Mouse (Mus musculus) heart, postnatal 36 days (tissue): Measurements from ENCODE around the gene Trpm4. TPM values are rescaled to one million over a fixed set of nuclear protein-coding genes. Genes with fewer than 3 reads are reported as not detected.

ENCODE experiments used
- DNase-seq, 2 experiments: peaks; one replicate each; pipeline ENCODE4 v3.0.0; 2021 to 2022
- intact Hi-C: fragments of 180-260 bp; cut with DNase I; formaldehyde crosslinking; loops from one replicate; pipeline ENCODE4 v1.15.1; 2025
- total RNA-seq, 2 experiments: library from RNA; stranded (reverse); gene quantifications; 2 replicates each; pipeline ENCODE4 v1.2.3; 2021

Trpm4 gene
- total RNA-seq, 2 experiments from 2014 or later, result 24.6 to 27.4 TPM

DNA sequence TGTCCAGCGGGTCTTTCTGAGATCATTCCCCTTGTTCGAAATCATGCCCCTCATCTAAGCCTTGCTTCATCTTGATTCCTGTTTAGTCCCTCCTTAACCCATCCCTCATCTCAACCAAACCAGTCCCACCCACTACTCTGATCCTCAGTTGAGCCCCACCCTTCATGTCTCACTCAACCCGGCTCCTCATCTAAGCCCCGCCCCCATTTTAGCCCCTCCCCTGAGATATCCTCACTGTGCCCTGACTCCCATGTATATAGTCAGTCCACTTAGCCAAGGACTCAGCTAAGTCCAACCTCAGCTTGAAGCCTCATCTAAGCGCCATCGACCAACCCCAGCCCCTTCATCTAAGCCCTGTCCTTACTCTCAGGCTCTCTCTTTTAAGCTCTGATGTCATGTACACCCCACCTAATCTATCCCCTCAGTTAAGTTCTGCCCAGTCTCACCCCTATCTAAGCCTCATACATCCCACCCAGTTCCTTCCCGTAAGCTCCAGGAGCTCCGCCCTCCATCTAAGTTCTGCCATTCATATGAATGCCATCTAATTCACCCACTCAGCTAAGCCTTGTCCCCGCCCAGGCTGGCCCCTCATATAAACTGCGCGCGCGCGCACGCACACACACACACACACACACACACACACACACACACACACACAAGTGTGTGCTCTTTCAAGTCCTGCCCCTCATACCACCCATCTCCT, 21.9 kb upstream of the Trpm4 start:
- no peak for DNase-seq
- intact Hi-C loops, result no loop called here

DNA sequence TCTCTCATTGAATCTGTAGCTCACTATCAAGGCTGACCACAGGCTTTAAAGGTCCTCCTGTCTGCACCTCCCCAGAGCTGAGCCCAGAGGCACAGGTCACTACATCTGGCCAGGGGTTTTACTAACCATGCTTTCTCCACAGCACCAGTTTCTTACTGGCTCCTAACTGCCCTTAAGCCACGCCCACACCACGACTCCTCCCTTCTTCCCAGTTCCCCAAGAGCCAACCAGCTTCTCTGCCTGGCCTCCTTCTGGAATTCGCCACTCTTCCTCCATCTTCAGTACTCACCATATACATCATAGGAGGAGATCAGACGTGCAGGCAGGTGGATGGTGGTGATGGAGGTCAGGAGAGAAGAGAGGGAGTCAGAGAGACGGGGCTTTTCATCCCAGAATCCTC, 19.5 kb upstream of the Trpm4 start:
- DNase-seq, result no peak

DNA sequence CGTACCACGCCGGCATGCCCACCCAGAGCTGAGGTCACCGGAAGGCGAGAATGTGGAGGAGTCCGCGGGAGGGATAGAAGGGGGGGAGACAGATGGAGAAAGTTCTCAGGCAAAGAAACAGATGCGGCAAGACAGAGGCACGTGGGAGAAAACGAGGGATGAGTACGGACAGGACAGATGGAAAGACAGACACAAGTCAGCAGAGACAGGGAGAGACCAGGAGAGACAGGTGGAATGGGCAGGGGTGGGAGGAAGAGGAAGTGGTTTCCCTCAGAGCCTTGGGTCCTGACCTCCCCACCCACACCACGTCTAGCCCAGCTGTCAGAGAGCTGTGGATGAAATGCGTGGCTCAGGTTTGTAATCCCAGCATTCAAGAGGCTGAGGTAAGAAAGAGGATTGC, 13.3 kb upstream of the Trpm4 start:
- no peak for DNase-seq
- intact Hi-C loops, result no loop called here

More for the DNA sequence above, 19.5 kb upstream of the Trpm4 start:
- intact Hi-C loops, result no loop called here

DNA sequence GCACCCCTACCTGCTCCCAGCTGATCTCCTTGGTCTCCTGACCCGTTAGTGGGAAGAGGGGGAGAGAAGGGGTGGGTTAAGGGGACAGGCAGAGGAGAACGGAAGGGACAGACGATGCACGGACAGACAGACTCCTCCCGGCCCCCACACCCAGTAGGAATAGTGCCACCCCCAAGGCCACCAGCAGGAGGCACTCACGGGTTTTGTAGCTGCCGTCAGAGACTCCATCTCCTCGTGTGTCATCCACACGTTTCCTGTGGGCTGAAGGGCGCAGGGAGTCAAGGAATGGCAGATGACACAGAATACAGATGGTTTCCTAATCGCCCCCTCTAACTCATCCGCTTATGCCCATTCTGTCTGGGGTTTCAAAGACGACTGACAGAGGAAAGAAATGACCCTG, 10.0 kb upstream of the Trpm4 start:
- DNase-seq, result no peak
- intact Hi-C loops, result no loop called here

DNA sequence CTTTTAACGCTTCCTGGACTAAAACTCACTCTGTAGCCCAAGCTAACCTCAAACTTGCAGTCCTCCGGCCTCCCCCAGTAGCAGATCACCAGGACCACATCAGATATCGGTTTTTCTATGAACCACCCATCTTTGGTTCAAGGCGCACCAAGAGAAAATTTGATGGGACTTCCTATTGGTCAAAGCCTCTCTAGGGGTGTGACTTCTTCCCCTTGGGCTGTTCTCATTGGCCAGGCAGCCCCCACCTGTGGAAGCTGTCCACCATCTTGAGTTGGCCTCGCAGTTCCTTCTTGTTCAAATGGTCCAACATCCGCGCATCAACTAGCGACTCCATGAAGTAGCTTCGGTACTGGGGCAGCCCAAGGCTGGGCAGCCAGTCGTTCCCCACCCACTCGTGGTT, 8.5 kb upstream of the Trpm4 start:
- intact Hi-C loops, result no loop called here
- no peak for DNase-seq

DNA sequence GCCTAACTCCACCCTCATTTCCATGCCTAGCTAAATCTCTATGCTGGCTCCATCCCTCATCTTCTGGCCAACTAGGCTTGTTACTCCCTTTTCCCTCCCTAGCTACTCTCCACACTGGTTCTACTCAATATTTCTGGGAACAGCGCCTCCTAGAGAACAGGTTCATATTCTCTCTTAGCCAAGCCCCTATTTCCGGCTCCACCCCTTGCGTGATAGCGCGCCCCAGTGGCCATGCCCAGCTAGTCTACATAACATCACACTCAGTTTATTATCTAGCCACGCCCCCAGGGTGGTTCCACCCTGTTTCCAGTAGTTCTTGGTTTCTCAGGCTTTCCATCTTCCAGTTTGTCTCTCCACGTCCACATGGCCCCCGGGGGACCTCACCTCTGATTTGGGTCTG, 7.7 kb upstream of the Trpm4 start:
- intact Hi-C loops, result loop anchor here (2.0 kb wide), 1 partner anchor 33 kb away; no protein-coding TSS in a partner anchor
- DNase-seq, result peak; percentile 64 to 70

DNA sequence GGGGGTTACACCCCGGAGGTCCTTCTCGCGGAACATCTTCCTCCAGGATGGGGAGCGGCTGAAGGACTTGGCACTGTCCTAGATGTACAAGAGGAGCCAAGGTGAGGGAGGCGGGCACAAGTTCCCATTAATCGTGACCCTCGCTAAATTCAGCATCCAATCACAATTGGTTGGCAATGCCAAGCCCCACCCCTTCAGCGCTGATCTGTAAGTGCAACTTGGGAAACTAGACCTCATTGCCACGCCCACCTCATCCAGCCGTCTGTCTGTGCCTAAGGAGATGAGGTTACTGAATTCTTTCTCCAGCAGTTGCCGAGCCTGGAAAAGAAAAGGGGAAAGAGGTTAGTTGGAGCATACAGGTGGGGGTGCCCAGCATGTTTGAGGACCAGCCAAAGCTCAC, 7.1 kb upstream of the Trpm4 start:
- DNase-seq, result peak; percentile 34 to 35
- intact Hi-C loops, result loop anchor here (2.0 kb wide), 1 partner anchor 32 kb away; no protein-coding TSS in a partner anchor

DNA sequence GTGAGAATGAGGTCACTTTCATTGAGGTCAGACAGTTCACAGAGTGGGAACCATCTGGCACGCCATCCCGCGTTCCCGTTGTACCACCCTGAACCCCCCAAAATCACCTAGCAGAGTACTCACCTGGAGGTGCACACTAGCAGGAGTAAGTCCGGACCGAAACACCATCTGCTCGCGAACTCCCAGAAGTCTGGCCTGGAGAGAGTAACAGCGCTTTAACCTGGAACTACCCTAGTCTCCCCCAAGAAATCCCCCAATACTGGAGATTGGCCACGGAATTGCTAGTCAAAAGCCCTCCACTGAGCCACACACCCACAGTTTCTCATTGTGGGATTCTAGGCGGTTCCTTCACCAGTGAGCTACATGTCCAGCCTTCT, 6.5 kb upstream of the Trpm4 start:
- peak in 1 of 2 experiments; percentile 10 for DNase-seq
- intact Hi-C loops, result loop anchor here (2.0 kb wide), 1 partner anchor 31 kb away; no protein-coding TSS in a partner anchor

DNA sequence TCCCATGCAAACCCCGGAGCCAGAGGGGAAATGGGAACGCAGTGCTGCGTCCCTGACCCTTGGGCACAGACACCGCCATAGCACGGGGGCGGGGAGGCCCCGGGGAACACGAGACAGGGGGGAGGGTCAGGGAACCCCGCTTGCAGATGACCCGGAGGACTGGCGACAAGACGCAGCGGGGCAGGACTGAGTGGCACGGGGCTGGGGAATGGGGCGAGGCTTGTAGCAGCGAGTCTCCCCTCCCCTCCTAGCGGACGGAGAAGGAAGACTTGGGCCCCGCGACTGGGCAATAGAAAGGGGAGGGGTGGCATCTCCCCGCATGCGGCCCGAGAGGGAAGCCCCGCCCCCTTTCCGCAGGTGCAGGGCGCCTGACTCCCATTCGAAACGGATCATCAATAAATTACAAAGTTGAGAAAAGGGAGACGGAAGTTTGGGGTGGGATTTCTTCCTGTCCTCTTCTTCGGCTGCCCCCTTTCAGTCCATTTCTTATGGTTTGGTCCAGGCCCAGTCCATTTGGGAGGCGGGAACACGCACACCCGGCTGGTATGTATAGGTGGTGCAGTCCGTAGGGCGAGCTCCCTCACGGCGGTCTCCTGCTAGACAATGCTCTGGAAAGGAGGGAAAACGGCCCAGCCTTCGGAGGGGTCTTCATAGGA, 6.0 kb upstream of the Trpm4 start:
- DNase-seq, result peak; percentile 61 to 73
- intact Hi-C loops, result loop anchor here (2.0 kb wide), 1 partner anchor 31 kb away; no protein-coding TSS in a partner anchor

DNA sequence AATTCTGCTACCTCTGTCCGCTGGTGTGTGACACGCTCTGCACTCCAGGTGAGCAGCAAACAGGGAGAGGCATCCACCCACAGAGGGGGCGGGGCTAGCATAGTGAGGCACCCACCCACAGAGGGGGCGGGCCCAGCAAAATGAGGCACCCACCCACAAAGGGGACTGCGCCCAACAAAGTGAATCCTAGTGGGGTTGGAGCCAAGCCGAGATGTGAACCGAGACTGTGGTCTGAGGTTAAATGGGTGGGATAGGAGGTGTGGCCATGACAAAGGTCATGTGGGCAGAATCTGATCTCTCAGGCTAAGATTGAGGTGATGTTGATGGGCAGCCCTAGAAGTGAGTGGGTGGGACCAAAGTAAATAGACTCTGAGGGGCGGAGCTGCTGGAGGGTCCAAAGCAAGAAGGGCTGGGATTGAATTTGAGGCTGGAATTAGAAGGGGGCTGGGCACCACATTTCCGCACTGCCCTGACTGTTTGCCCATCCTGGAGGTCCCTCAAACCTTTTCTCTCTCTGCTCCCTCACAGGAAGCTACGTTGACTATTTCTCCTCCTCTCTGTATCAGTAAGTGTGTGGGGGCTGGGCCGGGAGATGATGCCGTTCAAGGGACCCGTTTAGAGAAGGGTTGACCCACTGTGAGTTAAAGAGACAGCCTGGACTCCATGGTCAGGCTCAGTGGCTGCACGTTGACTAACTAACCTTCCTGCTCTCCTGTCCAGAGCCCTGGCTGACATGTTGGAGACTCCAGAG, 4.8 kb upstream of the Trpm4 start:
- intact Hi-C loops, result no loop called here
- DNase-seq, result no peak

DNA sequence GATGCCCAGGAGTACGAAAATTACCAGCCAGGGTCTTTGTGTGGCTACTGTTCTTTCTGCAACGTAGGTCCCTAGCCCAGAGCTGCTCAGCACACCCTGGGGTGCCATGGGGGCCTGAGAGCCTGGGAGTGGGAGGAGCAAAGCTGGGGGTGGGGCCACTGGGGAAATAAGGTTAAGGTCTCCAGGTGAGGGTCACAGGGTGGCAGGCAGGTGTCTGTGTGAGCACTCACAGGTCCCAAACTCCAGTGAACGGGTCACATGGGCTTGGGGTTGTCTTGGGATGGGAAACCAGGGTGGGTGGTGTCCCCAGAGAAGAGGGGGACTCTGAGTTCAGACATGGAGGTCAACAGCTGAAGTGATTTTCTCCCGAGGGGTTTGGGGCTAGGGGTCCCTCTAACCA, 3.9 kb upstream of the Trpm4 start:
- no peak for DNase-seq

DNA sequence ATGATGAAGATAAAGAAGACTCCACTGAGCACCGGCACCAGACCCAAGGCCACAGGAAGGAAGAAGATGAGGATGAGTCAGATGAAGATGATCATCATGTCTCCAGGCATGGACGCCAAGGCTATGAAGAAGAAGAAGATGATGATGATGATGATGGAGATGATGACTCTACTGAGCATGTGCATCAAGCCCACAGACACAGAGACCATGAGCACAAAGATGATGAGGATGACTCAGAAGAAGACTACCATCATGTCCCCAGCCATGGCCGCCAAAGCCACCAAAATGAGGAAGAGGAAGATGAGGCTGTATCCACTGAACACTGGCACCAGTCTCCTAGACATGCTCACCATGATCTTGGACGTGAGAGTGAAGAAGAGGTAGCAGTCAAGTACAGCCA, 2.7 kb upstream of the Trpm4 start:
- DNase-seq, result no peak
- intact Hi-C loops, result no loop called here

More for the DNA sequence above, 3.9 kb upstream of the Trpm4 start:
- intact Hi-C loops, result no loop called here

DNA sequence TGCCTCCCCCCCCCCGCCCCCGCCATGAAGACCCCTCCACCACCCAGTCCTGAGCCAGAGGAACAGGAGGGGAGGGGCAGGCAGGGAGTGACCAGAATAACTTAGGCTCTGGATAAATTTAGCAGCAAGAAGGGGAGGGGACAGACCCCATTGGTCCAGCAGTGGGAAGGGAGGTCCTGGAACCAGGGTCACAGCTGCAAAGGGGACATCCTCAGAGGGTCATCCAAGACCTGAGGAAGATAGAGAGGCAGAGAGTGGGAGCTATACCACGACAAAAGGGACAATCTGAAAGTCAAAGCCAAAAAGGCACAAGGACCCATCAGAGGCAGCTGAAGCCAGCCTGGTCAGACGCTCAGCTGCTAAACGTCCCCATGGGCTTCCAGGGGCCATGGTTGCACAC, 1.5 kb upstream of the Trpm4 start, which contains the start of gene Hrc:
Gene Hrc, plus strand, starts transcription at position 235 of the 400 bp plus-strand sequence.
- peak in 1 of 2 experiments; percentile 52 for DNase-seq
- intact Hi-C loops, result no loop called here

DNA sequence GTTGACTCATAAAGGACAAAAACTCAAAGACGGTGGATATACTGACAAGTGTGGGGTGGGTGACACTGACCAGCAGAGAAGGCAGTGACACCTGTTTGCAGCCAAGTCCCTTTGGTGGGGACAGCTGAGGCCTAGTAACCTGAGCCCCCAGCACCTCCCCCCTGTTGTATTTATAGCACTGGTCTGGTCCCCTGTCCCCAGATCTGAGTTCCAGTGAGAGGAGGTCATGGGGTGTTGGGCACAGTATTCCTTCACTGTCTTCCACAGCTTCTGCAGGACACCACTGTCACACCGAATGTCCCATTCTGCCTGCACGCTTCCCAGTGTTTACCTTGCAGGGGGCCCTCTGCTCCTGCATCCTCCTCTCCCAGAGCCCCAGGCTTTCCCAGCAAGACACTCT, 1.0 kb upstream of the Trpm4 start:
- intact Hi-C loops, result no loop called here
- no peak for DNase-seq

DNA sequence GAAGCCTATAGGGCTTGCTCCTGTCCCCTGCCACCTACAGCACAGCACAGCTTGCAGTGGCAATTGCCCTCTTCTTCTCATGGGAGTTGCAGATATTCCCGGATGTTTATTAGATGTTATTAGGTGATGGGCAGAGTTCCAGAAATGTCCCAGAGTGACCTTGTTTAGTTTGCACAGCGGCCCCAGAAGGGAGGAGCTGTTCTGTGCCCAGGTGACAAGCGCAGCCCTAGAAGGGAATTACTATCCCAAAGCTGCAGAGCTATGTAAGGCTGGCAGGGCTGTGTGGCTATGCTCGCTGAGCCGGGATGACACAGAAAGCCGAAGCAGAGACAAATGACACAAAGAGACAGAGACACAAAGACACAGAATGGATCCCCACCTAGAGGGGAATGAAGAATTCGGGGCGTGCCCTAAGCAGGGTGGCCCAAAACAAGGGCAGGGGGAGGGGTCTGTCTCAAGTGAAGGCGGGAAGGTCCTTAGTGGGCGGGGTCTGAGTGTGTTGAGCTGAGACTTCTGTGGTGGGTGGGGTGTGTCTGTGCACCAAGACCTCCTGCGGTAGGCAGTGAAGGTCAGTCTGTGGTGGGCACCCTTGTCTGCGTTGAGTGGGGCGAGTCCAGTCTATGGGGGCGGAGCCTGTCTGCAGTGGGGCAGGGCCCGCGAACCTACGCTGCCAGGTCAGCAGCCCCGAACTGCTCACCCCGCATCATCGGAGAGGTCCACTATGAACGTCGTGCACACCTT, 725 bp downstream of the Trpm4 start:
- DNase-seq, result peak in 1 of 2 experiments; percentile 51
- intact Hi-C loops, result loop anchor here (2.0 kb wide), 1 partner anchor 36 kb away; no protein-coding TSS in a partner anchor

DNA sequence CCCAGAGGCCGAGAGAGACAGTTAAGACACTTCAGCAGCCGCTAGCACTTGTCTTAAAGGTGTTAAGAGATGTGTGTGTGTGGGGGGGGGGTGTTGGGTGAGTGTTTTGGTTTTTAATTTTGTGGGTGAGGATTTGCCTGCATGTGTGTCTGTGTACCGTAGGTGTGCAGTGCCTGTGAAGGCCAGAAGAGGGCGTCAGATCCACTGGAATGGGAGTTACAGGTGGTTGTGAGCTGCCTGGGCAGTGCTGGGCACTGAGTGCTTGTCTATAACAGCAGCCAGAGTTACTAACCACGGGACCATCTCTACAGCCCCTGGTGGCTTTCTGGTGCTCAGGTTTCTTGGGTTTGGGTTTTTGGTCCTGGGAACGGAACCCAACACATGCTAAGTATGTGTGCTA, 2.1 kb downstream of the Trpm4 start:
- DNase-seq, result no peak
- intact Hi-C loops, result no loop called here

DNA sequence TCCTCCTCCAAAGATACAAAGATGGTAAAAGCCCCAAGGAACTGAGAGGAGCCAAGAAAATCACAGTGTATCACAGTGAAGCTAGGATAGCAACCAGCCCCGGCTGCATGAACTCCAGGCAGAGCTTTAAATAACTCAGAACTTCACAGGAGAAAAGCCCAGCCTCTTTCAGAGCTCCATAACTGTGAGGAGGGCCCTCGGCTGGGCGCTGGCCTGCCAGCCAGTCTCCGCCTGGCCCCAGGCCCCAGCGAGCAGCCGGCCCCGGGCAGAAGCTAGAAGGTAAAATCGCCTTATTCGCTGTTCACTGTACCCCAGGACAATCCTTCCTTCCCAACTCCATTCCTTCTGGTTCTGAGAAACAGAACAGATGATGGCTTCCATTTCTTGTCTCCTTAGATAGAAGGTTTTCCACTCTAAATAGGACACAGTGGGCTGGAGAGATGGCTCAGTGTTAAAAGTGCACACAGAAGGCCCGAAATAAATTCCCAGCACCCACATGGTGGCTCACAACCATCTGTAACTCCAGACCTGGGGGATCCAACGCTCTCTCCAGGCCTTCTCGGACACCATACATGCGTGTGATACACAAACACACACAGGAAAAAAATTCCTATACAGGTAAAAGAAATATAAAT, 4.6 kb downstream of the Trpm4 start:
- no peak for DNase-seq
- intact Hi-C loops, result no loop called here

DNA sequence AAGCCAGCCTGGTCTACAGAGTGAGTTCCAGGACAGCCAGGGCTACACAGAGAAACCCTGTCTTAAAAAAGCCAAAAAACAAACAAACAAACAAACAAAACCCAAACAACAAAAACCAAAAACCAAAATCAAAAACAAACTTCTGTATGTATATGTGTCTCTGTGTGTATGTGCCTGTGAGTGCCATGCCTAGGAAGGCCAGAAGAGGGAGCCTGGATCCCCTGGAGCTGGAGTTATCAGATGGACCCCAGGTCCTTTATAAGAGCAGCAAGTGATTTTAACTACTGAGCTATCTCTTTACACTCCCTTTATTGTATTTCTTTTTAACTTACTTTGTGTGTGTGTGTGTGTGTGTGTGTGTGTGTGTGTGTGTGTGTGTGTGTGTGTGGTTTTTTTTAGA, 7.8 kb downstream of the Trpm4 start:
- DNase-seq, result no peak
- intact Hi-C loops, result no loop called here

DNA sequence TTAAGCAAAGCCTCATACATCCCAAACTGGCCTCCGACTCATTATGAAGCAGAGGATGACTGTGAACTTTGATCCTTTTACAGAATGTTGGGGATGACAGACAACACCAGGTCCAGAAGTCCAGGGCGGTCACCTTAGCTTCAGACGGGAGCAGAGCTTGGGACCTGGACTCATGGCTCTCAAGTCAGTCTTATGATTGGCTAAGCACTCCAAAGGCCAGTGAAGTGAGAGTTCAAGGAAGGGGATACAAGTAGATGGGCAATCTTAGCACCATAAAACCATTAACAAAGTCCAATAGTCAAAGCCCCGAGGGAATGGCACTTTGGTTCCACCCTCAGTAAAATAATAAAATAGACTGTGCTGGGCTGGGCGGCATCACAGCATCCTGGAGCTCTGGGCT, 10.5 kb downstream of the Trpm4 start:
- DNase-seq, result no peak
- intact Hi-C loops, result no loop called here

DNA sequence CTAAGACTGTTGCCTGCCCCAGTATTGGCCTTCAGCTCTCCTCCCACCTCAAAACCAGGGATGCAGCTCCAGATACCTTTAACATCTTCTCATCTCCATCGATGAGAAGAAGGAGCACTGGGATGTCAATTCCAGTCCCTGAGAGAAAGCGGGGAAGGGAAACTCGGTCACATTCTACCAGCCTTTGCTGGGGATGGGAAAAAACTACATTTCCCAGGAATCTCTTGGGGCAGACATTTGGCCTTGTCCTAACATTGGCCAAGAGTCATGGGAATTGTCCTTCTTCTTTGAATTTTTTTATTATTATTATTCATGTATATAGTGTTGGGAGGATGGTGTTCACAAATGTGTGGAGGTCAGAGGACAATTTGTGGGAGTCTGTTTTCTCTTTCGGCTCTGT, 11.3 kb downstream of the Trpm4 start:
- intact Hi-C loops, result no loop called here

More for the DNA sequence above, 11.3 kb downstream of the Trpm4 start:
- DNase-seq, result no peak
